Comparison of ENCODE assay signal across 8 mouse cellular contexts in genomic region chr3:123267741-123268201, GRCm38 (mm10). TPM values are rescaled to one million over a fixed set of nuclear protein-coding genes. Genes with fewer than 3 reads are reported as not detected.
DNase-seq lines count a peak whose midpoint lies in the region; ATAC-seq and TF ChIP-seq lines count a peak whose summit lies in the region.

No protein-coding gene starts in this region.

- TF ChIP-seq POLR2A in bone marrow, adult 2 months (IDR thresholded peaks at IDR 0.05; ENCODE audit: borderline replicate concordance, control insufficient read depth, low read depth, low read length), result no peak

- TF ChIP-seq EP300 in stomach, postnatal 0 days (optimal IDR thresholded peaks at IDR 0.05), result no peak

- peak; percentile 72 for ATAC-seq in heart, embryonic 12.5 days (ENCODE audit: insufficient number of reproducible peaks, low FRiP score)
- peak; percentile 79 for ATAC-seq in kidney, embryonic 16.5 days (ENCODE audit: low FRiP score, low TSS enrichment)
- peak; percentile 44 for ATAC-seq in midbrain, postnatal 0 days (ENCODE audit: low FRiP score)
- peak; percentile 66 for ATAC-seq in stomach, postnatal 0 days (ENCODE audit: low FRiP score, low TSS enrichment)

- H3K27me3 ChIP-seq in heart, embryonic 12.5 days (replicated peaks), result no peaks in the 10 kb centered on the region
- H3K27me3 ChIP-seq in kidney, embryonic 16.5 days (ENCODE audit: insufficient read depth, low read length), result 0 out of 2 replicates have a peak, but pooled peaks cover 3% of the 10 kb centered on the region
- H3K27me3 ChIP-seq in midbrain, postnatal 0 days (ENCODE audit: insufficient read depth, low read length), result no peaks in the 10 kb centered on the region
- no peaks in the 10 kb centered on the region for H3K27me3 ChIP-seq in stomach, postnatal 0 days (ENCODE audit: control insufficient read depth, insufficient read depth, low read length)

- no peaks in the 10 kb centered on the region for H3K4me1 ChIP-seq in bone marrow, adult 2 months (ENCODE audit: control insufficient read depth, insufficient read depth, low read length)
- H3K4me1 ChIP-seq in heart, embryonic 12.5 days (replicated peaks), result peaks cover 20% of the 10 kb centered on the region
- H3K4me1 ChIP-seq in kidney, embryonic 16.5 days (ENCODE audit: insufficient read depth, low read length), result peaks cover 9% of the 10 kb centered on the region; the same call in 1 of the 2 replicates
- no peaks in the 10 kb centered on the region for H3K4me1 ChIP-seq in midbrain, postnatal 0 days (ENCODE audit: insufficient read depth, low read length)
- no peaks in the 10 kb centered on the region for H3K4me1 ChIP-seq in stomach, postnatal 0 days (replicated peaks; ENCODE audit: control insufficient read depth, insufficient read depth)

- H3K9ac ChIP-seq in heart, embryonic 12.5 days, result peak overlapping the region; percentile 89
- H3K9ac ChIP-seq in kidney, embryonic 16.5 days (replicated peaks; ENCODE audit: low read length), result peak overlapping the region; percentile 81
- H3K9ac ChIP-seq in midbrain, postnatal 0 days (replicated peaks; ENCODE audit: low read length, poor library complexity, severe bottlenecking), result peak overlapping the region; percentile 69
- peak overlapping the region; percentile 85 for H3K9ac ChIP-seq in stomach, postnatal 0 days (ENCODE audit: low read length)

- peak overlapping the region; percentile 71 for H3K4me2 ChIP-seq in heart, embryonic 12.5 days
- peak overlapping the region; percentile 83 for H3K4me2 ChIP-seq in kidney, embryonic 16.5 days (replicated peaks; ENCODE audit: low read depth, low read length)
- peak overlapping the region; percentile 89 for H3K4me2 ChIP-seq in midbrain, postnatal 0 days (ENCODE audit: low read depth, low read length, poor library complexity, severe bottlenecking)
- peak overlapping the region; percentile 75 for H3K4me2 ChIP-seq in stomach, postnatal 0 days (replicated peaks; ENCODE audit: low read depth)

- under 1% methylated on average over 25 of the region's 25 CpGs for WGBS in bone marrow, adult 2 months
- under 1% methylated on average over 25 of the region's 25 CpGs for WGBS in heart, embryonic 12.5 days
- 0% methylated on average over 25 of the region's 25 CpGs for WGBS in kidney, embryonic 16.5 days
- WGBS in midbrain, postnatal 0 days, result under 1% methylated on average over 25 of the region's 25 CpGs
- under 1% methylated on average over 25 of the region's 25 CpGs for WGBS in stomach, postnatal 0 days

- H3K36me3 ChIP-seq in heart, embryonic 12.5 days, result peaks cover 33% of the 10 kb centered on the region
- peaks cover 17% of the 10 kb centered on the region for H3K36me3 ChIP-seq in kidney, embryonic 16.5 days (ENCODE audit: insufficient read depth, low read length)
- peaks cover 7% of the 10 kb centered on the region; the same call in 1 of the 2 replicates for H3K36me3 ChIP-seq in midbrain, postnatal 0 days (ENCODE audit: insufficient read depth, low read length)
- H3K36me3 ChIP-seq in stomach, postnatal 0 days (ENCODE audit: control insufficient read depth, insufficient read depth, low read length), result peaks cover 11% of the 10 kb centered on the region

- no peak overlapping the region for H3K27ac ChIP-seq in bone marrow, adult 2 months (ENCODE audit: control insufficient read depth, insufficient read depth, low read depth, low read length, poor library complexity)
- peak overlapping the region; percentile 85 for H3K27ac ChIP-seq in heart, embryonic 12.5 days (ENCODE audit: poor library complexity, severe bottlenecking)
- H3K27ac ChIP-seq in kidney, embryonic 16.5 days (ENCODE audit: low read length), result peak overlapping the region; percentile 74
- H3K27ac ChIP-seq in midbrain, postnatal 0 days (ENCODE audit: low read depth, low read length), result 0 out of 2 replicates have a peak overlapping the region, but pooled peaks have one; percentile 43
- peak overlapping the region; percentile 91 for H3K27ac ChIP-seq in stomach, postnatal 0 days (replicated peaks)

- no peak for TF ChIP-seq CTCF in bone marrow, adult 2 months (IDR thresholded peaks at IDR 0.05; ENCODE audit: control insufficient read depth, insufficient read depth, low read length)
- TF ChIP-seq CTCF in midbrain, postnatal 0 days (IDR thresholded peaks at IDR 0.05), result no peak
- no peak for TF ChIP-seq CTCF in stomach, postnatal 0 days (IDR thresholded peaks at IDR 0.05; ENCODE audit: low read depth)

- H3K4me3 ChIP-seq in bone marrow, adult 2 months (replicated peaks; ENCODE audit: control insufficient read depth, low read depth, low read length), result peak overlapping the region; percentile 91
- H3K4me3 ChIP-seq in heart, embryonic 12.5 days, result peak overlapping the region; percentile 65
- peak overlapping the region; percentile 78 for H3K4me3 ChIP-seq in kidney, embryonic 16.5 days (ENCODE audit: low read length)
- peak overlapping the region; percentile 75 for H3K4me3 ChIP-seq in midbrain, postnatal 0 days (ENCODE audit: low read depth, low read length)
- peak overlapping the region; percentile 79 for H3K4me3 ChIP-seq in stomach, postnatal 0 days (ENCODE audit: low read depth, low read length)

- DNase-seq in CD4-positive helper T cell, adult 2 months (ENCODE audit: low read depth, low spot score), result peak; percentile 62
- DNase-seq in fibroblast of lung, adult 2 months (ENCODE audit: low read depth), result peak; percentile 51
- DNase-seq in liver, result peak; percentile 23
- peak; percentile 30 for DNase-seq in midbrain, postnatal 0 days (ENCODE audit: low spot score)
- DNase-seq in stomach, postnatal 0 days (ENCODE audit: low spot score), result peak; percentile 63

- H3K9me3 ChIP-seq in heart, embryonic 12.5 days (replicated peaks), result no peaks in the 10 kb centered on the region
- no peaks in the 10 kb centered on the region for H3K9me3 ChIP-seq in kidney, embryonic 16.5 days (ENCODE audit: low read length)
- H3K9me3 ChIP-seq in midbrain, postnatal 0 days (ENCODE audit: low read length), result no peaks in the 10 kb centered on the region
- H3K9me3 ChIP-seq in stomach, postnatal 0 days (ENCODE audit: control insufficient read depth, low read length), result no peaks in the 10 kb centered on the region

RNA-seq across cellular contexts. Expression of gene Sec24d, which starts 0.5 kb away (rescaled TPM):
- polyA plus RNA-seq in bone marrow, adult 2 months (2011; ENCODE audit: insufficient read depth, insufficient read length, low replicate concordance, missing spikeins), result 3.0 and 3.4 TPM in 2 replicates
- polyA plus RNA-seq in heart, embryonic 12.5 days (2016; fragmentation: Nextera tagmentation; extraction: Ambion mirVana), result 77.5 and 79.4 TPM in 2 replicates
- 70.1 and 75.4 TPM in 2 replicates for polyA plus RNA-seq in kidney, embryonic 16.5 days (2015; fragmentation: Nextera tagmentation; extraction: Ambion mirVana)
- total RNA-seq in midbrain, postnatal 0 days (2014; rRNA removed), result 22.4 and 24.6 TPM in 2 replicates
- 10.9 and 11.2 TPM in 2 replicates for polyA plus RNA-seq in midbrain, postnatal 0 days (2015; fragmentation: Nextera tagmentation; extraction: Ambion mirVana)
- polyA plus RNA-seq in stomach, postnatal 0 days (2015; fragmentation: Nextera tagmentation; extraction: Ambion mirVana), result 53.1 and 55.6 TPM in 2 replicates

RNA-seq across cellular contexts. Expression of gene Synpo2, which starts 31.8 kb away (rescaled TPM):
- 0.70 and 0.80 TPM in 2 replicates for polyA plus RNA-seq in bone marrow, adult 2 months (2011; ENCODE audit: insufficient read depth, insufficient read length, low replicate concordance, missing spikeins)
- polyA plus RNA-seq in heart, embryonic 12.5 days (2016; fragmentation: Nextera tagmentation; extraction: Ambion mirVana), result 23.7 and 26.8 TPM in 2 replicates
- 9.5 and 9.9 TPM in 2 replicates for polyA plus RNA-seq in kidney, embryonic 16.5 days (2015; fragmentation: Nextera tagmentation; extraction: Ambion mirVana)
- total RNA-seq in midbrain, postnatal 0 days (2014; rRNA removed), result 1.2 and 1.8 TPM in 2 replicates
- 1.6 and 2.9 TPM in 2 replicates for polyA plus RNA-seq in midbrain, postnatal 0 days (2015; fragmentation: Nextera tagmentation; extraction: Ambion mirVana)
- polyA plus RNA-seq in stomach, postnatal 0 days (2015; fragmentation: Nextera tagmentation; extraction: Ambion mirVana), result 19.9 and 20.7 TPM in 2 replicates
